Mouse (Mus musculus): ENCODE results near the gene Col17a1.

The Col17a1 gene

DNA sequence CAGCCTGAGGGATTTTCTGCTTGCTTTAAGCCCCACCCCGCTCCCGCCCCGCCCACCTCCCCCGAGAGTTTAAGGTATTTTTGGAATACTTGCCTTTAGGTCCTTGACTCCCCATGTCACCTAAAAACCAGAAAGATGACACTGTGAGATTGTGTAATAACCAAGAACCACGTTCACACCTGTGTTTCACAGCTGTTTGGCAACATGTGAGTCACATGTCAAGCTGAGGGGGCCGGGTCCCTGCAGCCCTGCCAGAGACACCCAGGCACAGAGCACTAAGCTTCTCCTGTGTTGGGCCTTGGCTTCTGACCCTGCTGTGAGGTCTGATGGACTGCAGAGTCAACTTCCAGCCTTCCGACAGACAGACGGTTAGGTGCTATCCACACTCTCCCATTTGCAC, 24.3 kb downstream of the Col17a1 start:
- DNase-seq (ENCODE audit: low spot score in 2 of 2), result no peak

DNA sequence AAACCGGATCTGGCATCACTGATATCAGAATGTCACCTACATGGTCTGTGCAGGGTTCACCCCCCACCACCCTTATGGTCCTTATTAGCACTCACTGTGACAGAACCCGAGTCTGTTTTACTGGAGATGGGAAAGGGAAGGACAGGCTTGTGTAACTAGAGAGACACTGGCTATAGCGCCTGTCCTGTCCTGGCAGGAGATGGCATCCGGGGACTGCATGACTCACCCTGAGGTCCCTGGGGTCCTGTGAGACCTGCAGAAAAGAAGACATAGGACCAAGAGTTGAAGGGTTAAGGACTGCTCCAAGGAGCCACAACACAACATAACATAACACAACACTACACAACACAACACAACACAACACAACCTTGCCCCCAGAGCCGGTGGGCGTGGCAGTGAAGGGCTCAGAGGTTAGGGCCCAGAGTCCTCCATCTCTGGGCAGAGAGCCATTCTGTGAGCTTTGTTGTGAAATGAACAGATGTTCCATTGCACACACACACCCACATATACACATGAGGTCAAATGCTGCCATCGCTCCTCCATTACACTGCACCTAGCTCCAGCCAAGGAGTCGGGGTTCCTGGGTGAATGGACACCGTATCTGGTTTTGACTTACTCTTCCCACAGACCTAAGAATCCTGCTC, 32.0 kb downstream of the Col17a1 start:
- DNase-seq (ENCODE audit: low spot score in 2 of 2), result no peak

DNA sequence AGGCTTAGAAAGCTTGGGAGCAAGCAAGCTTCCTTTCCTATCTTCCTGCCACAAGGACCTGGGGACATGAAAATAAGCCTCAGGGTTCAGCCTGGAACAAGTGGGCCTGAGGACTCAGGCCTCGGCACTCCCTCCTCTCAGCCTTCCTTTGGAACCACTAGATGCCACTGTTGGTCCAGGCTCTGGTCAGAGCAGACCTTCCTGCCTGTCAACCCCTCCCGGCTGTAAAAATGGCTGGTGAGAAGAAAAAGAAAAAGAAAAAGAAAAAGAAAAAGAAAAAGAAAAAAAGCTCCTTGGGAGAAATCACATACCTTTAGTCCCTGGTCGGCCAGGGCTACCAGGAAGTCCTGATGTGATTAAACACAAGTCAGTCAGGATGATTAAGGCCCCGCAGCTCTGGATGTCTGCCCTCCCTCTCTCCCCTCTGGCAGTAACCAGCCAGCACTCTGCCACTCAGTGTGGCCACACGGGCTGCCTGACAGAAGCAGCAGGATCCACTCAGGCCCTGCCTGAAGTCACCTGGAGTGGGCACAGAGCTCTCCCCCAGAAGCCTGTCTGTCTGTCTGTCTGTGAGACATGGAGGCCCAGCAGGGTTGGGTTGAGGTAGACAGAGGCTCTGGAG, 32.9 kb downstream of the Col17a1 start:
- DNase-seq (ENCODE audit: low spot score in 2 of 2), result peak; percentile 70 to 75

GRCm38 (mm10) chr19:47654896-47655295, 37.0 kb downstream of the Col17a1 start:
- no peak for DNase-seq (ENCODE audit: low spot score in 2 of 2)

DNA sequence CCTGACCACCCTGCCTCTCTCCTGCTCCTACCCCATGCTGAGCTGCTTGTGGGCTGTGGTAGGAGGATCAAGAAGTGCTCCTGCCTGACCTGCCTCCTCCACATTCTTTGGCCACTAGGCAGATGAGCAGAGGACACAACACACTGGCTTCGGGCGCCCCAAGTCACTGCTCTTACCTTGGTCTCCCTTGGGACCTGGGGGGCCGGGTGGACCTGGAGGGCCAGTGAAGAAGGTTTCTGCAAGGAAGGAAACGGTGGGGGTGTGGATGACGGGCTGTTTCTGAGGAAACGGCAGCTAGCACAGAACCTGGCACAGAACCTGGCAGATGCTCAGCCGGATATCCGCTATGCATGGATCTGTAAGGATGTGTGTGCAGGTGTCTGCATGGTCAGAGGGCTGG, 38.7 kb downstream of the Col17a1 start:
- DNase-seq (ENCODE audit: low spot score in 2 of 2), result peak in 1 of 2 experiments; percentile 25

GRCm38 (mm10) chr19:47652255-47652654, 39.6 kb downstream of the Col17a1 start:
- DNase-seq (ENCODE audit: low spot score in 2 of 2), result no peak

GRCm38 (mm10) chr19:47651160-47651480, 40.8 kb downstream of the Col17a1 start:
- no peak for DNase-seq (ENCODE audit: low spot score in 2 of 2)

DNA sequence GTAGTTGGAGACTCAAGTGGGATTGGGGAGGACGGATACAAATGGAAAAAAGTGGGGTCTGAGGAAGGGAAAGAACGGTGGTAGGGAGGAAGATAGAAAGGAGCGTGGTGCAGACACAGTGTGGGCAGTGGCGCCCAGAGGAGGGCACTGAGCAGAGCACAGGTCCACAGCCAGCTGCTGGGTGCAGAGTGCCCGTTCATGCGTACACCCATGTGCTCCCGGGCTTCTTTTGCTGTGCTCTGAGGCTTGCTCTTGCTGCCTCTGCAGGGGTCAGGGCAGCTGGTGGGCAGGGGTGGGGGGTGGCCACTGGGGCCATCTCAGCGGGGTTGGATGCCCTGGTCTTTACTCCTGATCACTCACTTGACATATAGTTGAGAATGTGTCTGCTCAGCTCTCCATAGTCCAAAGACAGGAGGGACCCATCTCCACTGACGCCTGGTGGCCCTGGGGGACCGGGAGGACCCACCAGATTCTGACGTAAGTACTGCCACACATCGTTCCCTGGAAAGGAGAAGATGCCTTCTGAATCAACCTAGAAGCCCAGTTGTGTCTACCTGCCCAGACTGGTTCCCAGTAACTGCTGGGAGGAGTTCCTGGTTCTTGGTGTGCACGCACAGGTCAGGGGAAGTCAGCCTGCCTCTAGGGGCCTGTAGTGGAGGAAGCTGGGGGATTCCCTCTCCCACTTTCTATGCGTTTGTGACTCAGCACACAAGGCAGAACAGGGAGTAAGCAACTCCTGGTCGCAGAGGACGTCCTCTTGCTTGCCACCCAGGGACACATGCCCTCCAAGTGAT, 41.3 kb downstream of the Col17a1 start:
- peak in 1 of 2 experiments; percentile 12 for DNase-seq (ENCODE audit: low spot score in 2 of 2)

DNA sequence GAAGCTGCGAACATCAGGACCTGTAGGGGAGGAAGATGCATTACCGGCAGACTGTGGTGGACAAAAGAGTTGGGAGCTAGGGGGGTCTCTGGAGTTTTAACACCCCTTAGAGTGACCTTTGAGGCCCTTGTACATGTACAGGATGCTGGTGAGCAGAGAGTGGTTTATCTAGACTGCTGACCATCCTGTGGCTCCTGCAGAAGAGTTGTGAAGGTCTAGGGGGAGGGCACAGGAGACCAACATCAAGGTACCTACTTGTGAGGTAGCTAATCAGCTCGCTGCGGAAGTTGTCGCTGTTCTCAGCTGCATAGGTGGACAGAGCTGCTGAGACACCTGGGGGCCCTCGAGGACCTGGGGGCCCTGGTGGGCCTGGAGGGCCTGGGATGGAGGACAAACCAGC, 42.8 kb downstream of the Col17a1 start:
- peak in 1 of 2 experiments; percentile 13 for DNase-seq (ENCODE audit: low spot score in 2 of 2)

DNA sequence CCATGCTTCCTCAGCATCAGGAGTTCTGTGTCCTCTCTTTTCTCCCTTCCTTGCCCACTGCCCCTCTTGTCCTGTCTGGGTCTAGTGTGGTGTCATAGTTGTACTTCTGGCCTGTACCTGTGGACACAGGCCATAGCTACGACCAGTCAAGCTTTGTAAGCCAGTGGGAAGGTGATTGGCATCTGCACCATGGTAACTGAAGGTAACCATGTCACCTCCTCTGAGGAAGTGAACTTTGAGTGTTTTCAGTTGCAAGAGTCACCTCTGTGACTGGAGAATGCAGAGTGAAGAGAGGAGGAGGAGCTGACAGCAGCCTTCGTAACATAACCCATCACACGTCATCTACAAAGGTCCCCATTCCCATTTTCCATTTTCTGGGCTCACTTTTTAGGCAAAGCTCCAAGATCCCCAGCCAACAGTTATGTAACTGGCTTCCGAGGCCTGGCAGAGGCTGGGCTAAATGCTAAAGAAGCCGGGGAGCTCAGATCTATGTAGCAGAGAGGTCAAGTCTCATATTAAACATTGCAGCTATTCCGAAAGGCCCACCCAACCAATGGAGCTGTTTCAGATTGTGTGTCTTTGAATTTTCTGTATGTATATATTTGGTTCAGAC, 45.3 kb downstream of the Col17a1 start:
- DNase-seq (ENCODE audit: low spot score in 2 of 2), result no peak

- DNase-seq (ENCODE audit: low spot score in 2 of 2), result no peak
Measured at GRCm38 (mm10) chr19:47645583-47645982, 46.3 kb downstream of the Col17a1 start.

- no peak for DNase-seq (ENCODE audit: low spot score in 2 of 2)
Measured at GRCm38 (mm10) chr19:47643910-47644309, 48.0 kb downstream of the Col17a1 start.

DNA sequence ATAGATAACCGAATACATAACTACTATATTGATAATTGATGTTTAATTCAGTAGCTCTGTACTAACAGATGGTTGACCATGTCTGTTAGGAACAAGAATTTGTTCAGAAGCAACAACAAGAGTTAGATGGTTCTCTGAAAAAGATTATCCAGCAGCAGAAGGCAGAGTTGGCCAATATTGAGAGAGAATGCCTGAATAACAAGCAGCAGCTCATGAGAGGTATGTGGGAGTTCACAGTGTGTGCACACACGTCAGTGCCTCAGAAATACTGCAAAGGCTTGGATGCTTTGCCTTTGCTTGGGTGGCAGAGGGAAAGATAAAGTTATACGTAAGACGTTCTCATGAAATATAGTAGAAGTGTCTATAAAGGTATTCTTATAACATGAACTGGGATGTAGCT, 56.5 kb downstream of the Col17a1 start:
- no peak for DNase-seq (ENCODE audit: low spot score in 2 of 2)

GRCm38 (mm10) chr19:47631799-47632198, 60.1 kb downstream of the Col17a1 start:
- no peak for DNase-seq (ENCODE audit: low spot score in 2 of 2)

DNA sequence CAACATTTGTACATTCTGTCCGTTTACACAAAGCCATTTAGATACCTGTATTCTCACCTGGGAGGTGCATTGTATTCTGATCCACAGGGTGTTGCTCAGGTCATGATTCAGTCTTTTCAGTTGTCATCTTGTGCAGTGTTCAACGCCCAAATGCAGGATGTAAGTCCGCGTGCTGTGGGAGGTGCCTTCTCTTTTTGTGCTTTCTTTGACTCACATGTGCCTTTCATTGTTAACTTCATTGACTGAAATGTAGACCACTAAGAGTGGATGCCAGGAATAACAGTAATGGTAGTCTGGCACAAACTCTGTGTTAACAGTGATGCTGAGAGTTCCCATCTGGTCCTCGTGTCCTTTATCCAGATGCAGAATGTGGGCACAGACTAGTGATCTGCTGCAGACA, 61.5 kb downstream of the Col17a1 start:
- DNase-seq (ENCODE audit: low spot score in 2 of 2), result no peak

DNA sequence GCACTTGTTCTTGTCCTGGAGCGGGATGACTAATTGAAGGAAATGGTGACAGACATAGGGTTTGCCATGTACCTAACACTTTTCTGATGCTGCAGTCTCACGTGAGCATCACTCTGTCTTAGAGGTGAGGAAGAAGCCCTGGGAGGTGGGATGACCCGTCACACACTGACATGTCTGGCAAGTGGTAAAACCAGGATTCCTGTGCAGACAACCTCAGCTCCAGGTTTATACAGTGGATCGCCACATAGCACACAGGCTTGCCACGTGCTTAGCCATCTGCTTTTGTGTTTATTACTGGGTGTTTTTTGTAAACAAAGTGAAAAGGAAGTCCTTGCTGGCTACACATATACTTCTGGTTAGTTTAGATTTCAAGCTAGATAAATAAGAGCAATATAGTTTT, 62.8 kb downstream of the Col17a1 start:
- no peak for DNase-seq (ENCODE audit: low spot score in 2 of 2)

GRCm38 (mm10) chr19:47627450-47627849, 64.4 kb downstream of the Col17a1 start:
- no peak for DNase-seq (ENCODE audit: low spot score in 2 of 2)

GRCm38 (mm10) chr19:47624940-47625711, 66.8 kb downstream of the Col17a1 start:
- DNase-seq (ENCODE audit: low spot score in 2 of 2), result no peak

DNA sequence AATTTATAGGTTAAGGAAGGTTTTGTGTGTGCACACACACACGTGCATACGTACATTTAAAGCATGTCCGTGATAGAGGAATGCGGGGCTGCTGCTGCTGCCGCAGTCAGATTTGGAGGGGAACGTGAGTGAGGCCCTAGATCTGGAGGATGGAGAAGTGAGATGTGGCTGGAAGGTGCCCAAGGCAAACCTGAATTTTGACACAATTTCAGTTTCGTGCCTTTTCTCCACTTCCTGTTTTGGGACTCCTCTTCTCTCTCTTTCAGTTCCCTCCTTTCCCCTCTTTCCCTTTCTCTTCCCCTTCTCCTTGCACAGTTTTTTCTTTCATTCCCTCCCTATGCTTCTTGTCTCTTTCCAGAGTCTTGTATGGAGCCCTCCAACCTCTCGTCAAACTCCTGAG, 70.4 kb downstream of the Col17a1 start:
- DNase-seq (ENCODE audit: low spot score in 2 of 2), result no peak

DNA sequence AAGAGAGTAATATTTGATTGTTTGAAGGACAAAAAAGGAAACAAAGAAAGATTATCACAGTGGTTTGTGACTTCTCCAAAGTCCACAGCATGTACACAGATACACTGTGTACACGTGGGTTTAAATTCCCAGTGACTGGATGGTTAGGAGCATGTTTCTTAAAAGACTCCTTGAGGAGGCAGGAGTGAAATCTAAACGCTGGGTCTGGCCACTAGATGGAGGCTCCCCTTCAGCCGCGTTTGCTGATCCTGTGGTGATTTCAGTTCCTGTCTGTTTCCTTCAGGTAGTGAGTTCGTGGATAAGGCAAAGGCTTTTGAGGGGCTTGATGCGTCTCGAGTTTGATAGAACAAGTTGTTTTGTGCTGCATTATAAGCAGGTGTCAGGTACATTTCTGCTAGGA, 78.5 kb downstream of the Col17a1 start:
- no peak for DNase-seq (ENCODE audit: low spot score in 2 of 2)

DNA sequence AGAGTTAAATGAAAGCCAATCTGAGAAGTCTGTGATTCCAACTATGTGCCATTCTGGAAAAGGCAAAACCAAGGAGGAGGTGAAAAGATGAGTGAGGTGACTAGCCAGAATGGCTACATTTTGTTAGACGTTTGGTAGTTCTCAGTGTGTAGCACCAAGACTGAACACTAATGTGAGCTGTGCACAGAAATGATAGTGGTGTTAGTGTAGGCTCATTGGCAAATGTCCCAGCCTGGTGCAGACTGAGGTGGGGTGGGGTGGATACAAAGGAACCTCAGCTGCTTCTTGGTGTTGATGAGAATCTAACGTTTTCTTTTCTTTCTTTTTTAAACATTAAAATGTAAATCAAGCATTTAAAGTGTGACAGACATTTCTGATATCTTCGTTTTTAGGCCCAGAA, 83.4 kb downstream of the Col17a1 start:
- DNase-seq (ENCODE audit: low spot score in 2 of 2), result no peak

All from right cerebral cortex, postnatal 10 days (tissue).